Mouse (Mus musculus) embryonic facial prominence, embryonic 14.5 days (tissue): ENCODE results near the gene Irak3. TPM values are rescaled to one million over a fixed set of nuclear protein-coding genes. Genes with fewer than 3 reads are reported as not detected.

Experiments used
- ATAC-seq: fragments of 200-750 bp; cut with Nextera tagmentation; 2 replicates; pipeline ENCODE4 v1.8.0; 2017; ENCODE audit warnings: low read depth, moderate number of reproducible peaks, moderate TSS enrichment
- DNase-seq: peaks from one replicate; pipeline ENCODE4 v3.0.0-alpha.2; 2015; ENCODE audit warnings: low spot score
- H3K27ac ChIP-seq: fragments of 300-500 bp; sonication (generic); replicated peaks from 2 replicates; pipeline ENCODE4 v1.5.1; 2014; ENCODE audit warnings: low read depth, mild to moderate bottlenecking, low read length, moderate library complexity
- H3K27me3 ChIP-seq: fragments of 300-500 bp; sonication (generic); replicated peaks from 2 replicates; pipeline ENCODE4 v1.6.1; 2014; ENCODE audit warnings: low read length; ENCODE audit not compliant: control insufficient read depth, insufficient read depth
- H3K36me3 ChIP-seq: fragments of 300-500 bp; sonication (generic); 2 replicates; pipeline ENCODE4 v1.6.1; 2014; ENCODE audit warnings: low read length, mixed read lengths; ENCODE audit not compliant: control insufficient read depth, insufficient read depth
- H3K4me1 ChIP-seq: fragments of 300-500 bp; sonication (generic); 2 replicates; pipeline ENCODE4 v1.6.1; 2014; ENCODE audit warnings: antibody characterized with exemption, low read length; ENCODE audit not compliant: control insufficient read depth, insufficient read depth
- H3K4me2 ChIP-seq: fragments of 300-500 bp; sonication (generic); 2 replicates; pipeline ENCODE4 v1.6.1; 2014; ENCODE audit warnings: low read depth, mild to moderate bottlenecking, low read length, moderate library complexity, mixed read lengths
- H3K4me3 ChIP-seq: fragments of 300-500 bp; sonication (generic); 2 replicates; pipeline ENCODE4 v1.5.1; 2014; ENCODE audit warnings: low read depth, mild to moderate bottlenecking, low read length
- H3K9ac ChIP-seq: fragments of 300-500 bp; sonication (generic); 2 replicates; pipeline ENCODE4 v1.6.1; 2014; ENCODE audit warnings: low read depth, mild to moderate bottlenecking, low read length, moderate library complexity, mixed read lengths
- H3K9me3 ChIP-seq: fragments of 300-500 bp; sonication (generic); 2 replicates; pipeline ENCODE4 v1.6.1; 2016; ENCODE audit warnings: low read length; ENCODE audit not compliant: control insufficient read depth
- WGBS: fragments of 180-500 bp; shearing (Covaris S2); extraction: QIAGEN DNeasy Blood & Tissue Kit; methylation state at CpG from one replicate; pipeline ENCODE4 v1.1.7; 2014; 5-methylcytosine and 5-hydroxymethylcytosine counted together
- polyA plus RNA-seq: library from polyadenylated mRNA; unstranded; fragments of >200 nt; fragmentation: Nextera tagmentation; extraction: Ambion mirVana; gene quantifications from 2 replicates; pipeline ENCODE4 v1.2.1, GENCODE M21; 2014

Gene Irak3
- polyA plus RNA-seq, 1 experiment from 2014 or later, result 4.2 TPM

DNA sequence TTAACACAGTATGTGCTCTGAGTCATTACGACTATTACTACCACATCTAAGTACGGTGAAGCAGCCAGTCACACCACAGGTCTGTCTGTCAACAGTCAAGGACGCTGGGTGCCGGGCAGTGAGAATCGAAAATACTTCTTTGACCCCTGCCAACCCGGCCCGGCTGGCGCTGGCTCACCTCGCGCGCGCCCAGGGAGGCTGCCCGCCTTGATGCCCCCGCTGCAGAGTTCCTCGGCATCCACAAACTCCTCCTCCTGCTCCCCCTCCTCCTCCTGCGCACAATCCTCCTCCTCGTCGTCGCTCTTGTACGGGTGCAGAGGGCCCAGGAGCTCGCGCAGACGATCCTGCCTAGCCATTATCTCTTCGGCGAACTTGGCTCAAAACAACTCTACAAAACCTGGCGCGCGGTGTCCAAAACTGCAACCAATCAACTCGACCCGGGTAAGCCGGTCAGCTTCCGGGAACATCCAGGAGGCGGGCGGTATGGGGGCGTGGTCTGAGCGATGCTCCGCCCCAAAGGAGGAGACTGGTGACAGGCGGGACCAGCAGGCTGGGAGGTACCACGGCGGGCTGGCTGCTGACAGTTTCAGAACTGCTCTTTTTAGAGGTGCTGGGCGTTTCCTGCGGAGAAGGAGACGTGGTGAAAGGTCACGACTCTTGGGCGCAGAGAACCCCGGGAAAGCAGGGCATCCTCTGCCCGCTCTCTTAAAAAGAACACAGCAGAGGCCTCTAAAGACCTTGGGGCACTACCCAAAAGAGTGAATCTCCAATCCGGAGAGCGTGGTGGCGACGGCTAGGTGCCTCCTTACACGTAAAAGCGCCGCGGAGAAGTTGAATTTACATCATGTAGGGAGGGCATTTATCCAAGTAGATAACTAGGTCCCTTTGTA is 89.2 kb downstream of the Irak3 start, which contains the start of gene Helb:
Gene Helb (minus strand): TSS at position 481 of the 890 bp plus-strand sequence.
- under 1% methylated on average over 50 of the region's 55 CpGs for WGBS
- Histone ChIP-seq H3K9ac (peak within 1 kb of the TSS; percentile 75), H3K4me1 (peaks cover 4% of the 10 kb centered on the region; the same call in 1 of the 2 replicates), H3K9me3 (no peaks in the 10 kb centered on the region), H3K4me2 (peak within 1 kb of the TSS; percentile 70), H3K36me3 (no peaks in the 10 kb centered on the region), H3K27ac (peak within 1 kb of the TSS; percentile 83), H3K4me3 (peak within 1 kb of the TSS; percentile 71), H3K27me3 (no peaks in the 10 kb centered on the region)
- DNase-seq (peak; percentile 97), ATAC-seq (peak; percentile 99)

DNA sequence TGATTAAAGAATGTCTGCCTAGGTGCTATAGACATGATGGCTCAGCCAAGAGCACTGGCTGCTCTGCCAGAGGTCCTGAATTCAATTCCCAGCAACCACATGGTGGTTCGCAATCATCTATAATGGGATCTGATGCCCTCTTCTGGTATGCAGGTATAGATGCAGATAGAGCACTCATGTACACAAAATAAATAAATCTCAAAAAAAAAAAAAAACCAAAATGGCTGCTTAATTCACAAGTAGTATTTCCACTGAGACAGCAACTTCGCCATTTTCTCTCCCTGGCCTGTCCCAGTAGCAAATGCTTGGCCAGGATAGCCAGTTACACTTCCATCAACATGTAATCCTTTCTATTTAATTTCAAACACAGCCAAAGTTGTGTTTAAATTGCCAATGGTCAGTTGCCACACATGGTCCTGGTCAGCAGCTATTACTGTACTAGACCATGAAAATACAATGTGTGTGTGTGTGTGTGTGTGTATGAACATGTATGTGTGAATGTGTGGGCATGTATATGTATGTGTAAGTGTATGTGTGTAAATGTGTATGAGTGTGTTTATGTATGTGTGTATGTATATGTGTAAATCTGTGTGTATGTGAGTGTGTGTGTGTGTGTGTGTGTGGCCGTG is 90.1 kb downstream of the Irak3 start:
- WGBS, result 70% methylated on average over 3 of the region's 3 CpGs
- Histone ChIP-seq H3K4me3 (peak overlapping the region; percentile 71), H3K9ac (peak overlapping the region; percentile 75; the same call in 1 of the 2 replicates), H3K4me2 (peak overlapping the region; percentile 70), H3K27me3 (no peaks in the 10 kb centered on the region), H3K9me3 (no peaks in the 10 kb centered on the region), H3K36me3 (0 out of 2 replicates have a peak, but pooled peaks cover 5% of the 10 kb centered on the region), H3K27ac (peak overlapping the region; percentile 83; the same call in 1 of the 2 replicates), H3K4me1 (peaks cover 4% of the 10 kb centered on the region; the same call in 1 of the 2 replicates)
- DNase-seq (no peak), ATAC-seq (no peak)

DNA sequence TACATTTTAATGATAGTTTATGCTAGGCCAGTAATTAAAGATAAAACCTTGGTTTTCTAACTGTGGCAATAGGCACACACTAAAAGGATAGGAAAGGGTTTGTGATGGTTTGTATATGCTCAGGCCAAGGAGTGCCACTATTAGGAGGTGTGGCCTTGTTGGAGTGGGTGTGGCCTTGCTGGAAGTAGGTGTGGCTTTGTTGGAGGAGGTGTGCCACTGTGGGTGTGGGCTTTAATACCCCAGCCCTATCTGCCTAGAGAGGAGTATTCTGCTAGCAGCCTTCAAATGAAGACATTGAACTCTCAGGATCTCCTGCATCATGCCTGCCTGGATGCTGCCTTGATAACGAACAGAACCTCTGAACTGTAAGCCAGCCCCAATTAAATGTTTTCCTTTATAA is 101.1 kb downstream of the Irak3 start:
- Histone ChIP-seq H3K9me3 (no peaks in the 10 kb centered on the region), H3K4me3 (no peak overlapping the region), H3K27ac (no peak overlapping the region), H3K36me3 (peaks cover 43% of the 10 kb centered on the region), H3K9ac (no peak overlapping the region), H3K4me2 (no peak overlapping the region), H3K4me1 (no peaks in the 10 kb centered on the region), H3K27me3 (no peaks in the 10 kb centered on the region)
- DNase-seq (no peak), ATAC-seq (no peak)
- WGBS, result 97% methylated on average over 1 of the region's 1 CpGs

DNA sequence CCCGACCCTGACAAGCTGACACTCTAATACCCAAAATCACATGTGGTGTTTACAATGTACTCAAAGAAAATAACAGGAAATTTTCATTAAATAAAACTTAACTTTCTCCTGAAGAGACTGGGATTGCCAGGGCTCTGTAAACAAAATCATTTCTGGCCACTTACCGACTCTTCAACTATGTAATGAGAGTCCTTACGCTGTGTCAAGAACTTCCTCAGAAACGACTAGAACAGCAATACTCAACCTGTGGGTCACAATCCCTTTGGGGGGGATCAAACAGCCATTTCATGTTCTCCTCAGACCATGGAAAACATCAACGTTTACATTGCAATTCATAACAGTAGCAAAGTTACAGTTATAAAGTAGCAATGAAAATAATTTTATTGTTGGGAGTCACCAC is 104.4 kb downstream of the Irak3 start:
- H3K36me3 ChIP-seq, result peaks cover 44% of the 10 kb centered on the region
- H3K27me3 ChIP-seq, result no peaks in the 10 kb centered on the region
- ATAC-seq (no peak), DNase-seq (no peak)
- no peak overlapping the region for H3K4me3 ChIP-seq
- no peak overlapping the region for H3K4me2 ChIP-seq
- WGBS, result 83% methylated on average over 5 of the region's 5 CpGs
- H3K4me1 ChIP-seq, result no peaks in the 10 kb centered on the region
- H3K27ac ChIP-seq, result no peak overlapping the region
- H3K9ac ChIP-seq, result no peak overlapping the region
- no peaks in the 10 kb centered on the region for H3K9me3 ChIP-seq

DNA sequence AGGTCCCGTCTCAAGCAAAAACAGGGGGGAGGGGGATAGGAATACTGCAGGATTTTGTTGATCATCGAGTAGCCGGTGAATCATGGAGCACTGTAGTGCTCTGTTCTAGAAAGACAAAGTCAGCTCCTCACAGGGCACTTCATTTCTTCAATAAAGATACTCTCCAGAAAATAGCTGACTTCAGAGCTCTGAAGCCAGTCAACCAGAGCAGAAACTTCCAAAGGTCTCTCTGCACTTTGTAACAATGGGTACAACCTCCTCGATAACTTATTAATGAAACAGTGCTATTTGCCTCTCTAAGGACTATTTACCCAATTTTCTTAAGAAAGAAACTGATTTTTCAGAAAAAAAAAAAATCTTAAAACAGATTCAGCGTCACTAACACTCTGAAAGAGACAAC is 106.2 kb downstream of the Irak3 start:
- Histone ChIP-seq H3K9me3 (no peaks in the 10 kb centered on the region), H3K27me3 (no peaks in the 10 kb centered on the region), H3K4me3 (no peak overlapping the region), H3K4me1 (no peaks in the 10 kb centered on the region), H3K9ac (no peak overlapping the region), H3K36me3 (peaks cover 55% of the 10 kb centered on the region), H3K4me2 (no peak overlapping the region), H3K27ac (no peak overlapping the region)
- no peak for ATAC-seq
- 89% methylated on average over 5 of the region's 5 CpGs for WGBS
- DNase-seq, result no peak

DNA sequence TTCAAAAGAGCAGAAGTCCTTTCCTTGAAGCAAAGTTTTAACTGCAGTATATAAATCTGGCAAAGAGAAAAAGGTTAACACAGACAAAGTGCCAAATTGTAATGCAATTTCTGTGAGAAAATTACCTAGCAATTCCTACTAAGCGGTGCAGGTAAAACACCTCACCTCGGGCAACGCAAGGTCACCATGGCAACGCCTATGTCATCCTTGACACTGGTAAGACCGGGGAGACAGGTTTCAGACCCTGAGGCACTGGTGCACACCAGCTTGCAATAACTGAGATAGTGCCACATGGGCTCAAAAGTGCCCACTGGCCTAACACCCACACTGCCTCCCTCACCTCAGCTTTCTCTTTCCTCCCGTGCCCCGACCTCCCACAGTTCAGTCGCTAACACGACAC is 106.8 kb downstream of the Irak3 start:
- no peak for ATAC-seq
- no peak overlapping the region for H3K4me2 ChIP-seq
- WGBS, result 82% methylated on average over 9 of the region's 9 CpGs
- H3K27ac ChIP-seq, result no peak overlapping the region
- H3K27me3 ChIP-seq, result no peaks in the 10 kb centered on the region
- DNase-seq, result peak; percentile 78
- no peaks in the 10 kb centered on the region for H3K4me1 ChIP-seq
- H3K9ac ChIP-seq, result no peak overlapping the region
- H3K36me3 ChIP-seq, result peaks cover 49% of the 10 kb centered on the region
- H3K4me3 ChIP-seq, result no peak overlapping the region
- H3K9me3 ChIP-seq, result no peaks in the 10 kb centered on the region

DNA sequence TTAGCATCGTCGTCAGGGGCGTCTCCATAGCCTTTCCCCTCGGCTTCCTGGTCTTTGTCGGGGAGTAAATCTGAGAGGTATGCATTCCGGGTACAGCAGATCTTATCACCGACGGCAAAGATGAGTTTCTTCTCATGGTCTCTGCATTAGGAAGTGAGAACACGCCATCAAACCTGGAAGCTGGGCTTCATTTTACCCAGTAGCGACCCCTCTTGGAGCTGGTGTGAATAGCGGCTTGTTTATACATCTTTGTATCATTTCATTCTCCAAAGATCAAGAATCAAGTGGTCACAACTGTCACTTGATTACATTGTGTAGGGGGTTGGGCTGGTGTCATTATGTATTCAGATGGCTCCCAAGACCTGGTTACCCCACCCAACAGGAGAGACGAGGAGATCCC is 109.4 kb downstream of the Irak3 start:
- WGBS, result 90% methylated on average over 12 of the region's 12 CpGs
- Histone ChIP-seq H3K27me3 (no peaks in the 10 kb centered on the region), H3K9me3 (no peaks in the 10 kb centered on the region)

More for the DNA sequence above, 109.4 kb downstream of the Irak3 start:
- Histone ChIP-seq H3K4me1 (no peaks in the 10 kb centered on the region), H3K36me3 (peaks cover 63% of the 10 kb centered on the region), H3K4me3 (no peak overlapping the region), H3K9ac (no peak overlapping the region), H3K27ac (no peak overlapping the region), H3K4me2 (no peak overlapping the region)
- DNase-seq (no peak), ATAC-seq (no peak)
